Mouse (Mus musculus) megakaryocyte, embryonic 14.5 days (primary cell): ENCODE results near the gene Esr1. TPM values are rescaled to one million over a fixed set of nuclear protein-coding genes. Genes with fewer than 3 reads are reported as not detected.

Experiments
- H3K27me3 ChIP-seq: replicated peaks from 2 replicates; pipeline ENCODE3; 2012; ENCODE audit warnings: inconsistent platforms
- H3K36me3 ChIP-seq: replicated peaks from 2 replicates; pipeline ENCODE3; 2012; ENCODE audit warnings: low read length, inconsistent platforms, mixed read lengths
- H3K4me1 ChIP-seq: 2 replicates; pipeline ENCODE4 v1.6.1; 2012; ENCODE audit warnings: inconsistent platforms
- H3K4me3 ChIP-seq: replicated peaks from 2 replicates; pipeline ENCODE3; 2012; ENCODE audit warnings: moderate library complexity, mild to moderate bottlenecking, inconsistent platforms
- H3K9me3 ChIP-seq: 2 replicates; pipeline ENCODE4 v1.6.1; 2012; ENCODE audit warnings: inconsistent platforms
- FLI1 ChIP-seq: IDR thresholded peaks from 2 replicates; pipeline ENCODE4 v1.6.1; 2012; ENCODE audit warnings: low read length, inconsistent platforms, mixed read lengths
- GATA1 ChIP-seq: IDR thresholded peaks from 3 replicates; pipeline ENCODE4 v1.6.1; 2012; ENCODE audit warnings: mixed read lengths, low read length, inconsistent platforms, borderline replicate concordance
- polyA plus RNA-seq: library from polyadenylated mRNA; stranded (reverse); fragments of >175 nt; gene quantifications from 2 replicates; pipeline ENCODE4 v1.2.3, GENCODE M21; 2012; ENCODE audit warnings: low replicate concordance; ENCODE audit not compliant: insufficient read depth

Esr1 gene
- polyA plus RNA-seq = 0.18 TPM in 1 of 2 replicates, not detected in the other

DNA sequence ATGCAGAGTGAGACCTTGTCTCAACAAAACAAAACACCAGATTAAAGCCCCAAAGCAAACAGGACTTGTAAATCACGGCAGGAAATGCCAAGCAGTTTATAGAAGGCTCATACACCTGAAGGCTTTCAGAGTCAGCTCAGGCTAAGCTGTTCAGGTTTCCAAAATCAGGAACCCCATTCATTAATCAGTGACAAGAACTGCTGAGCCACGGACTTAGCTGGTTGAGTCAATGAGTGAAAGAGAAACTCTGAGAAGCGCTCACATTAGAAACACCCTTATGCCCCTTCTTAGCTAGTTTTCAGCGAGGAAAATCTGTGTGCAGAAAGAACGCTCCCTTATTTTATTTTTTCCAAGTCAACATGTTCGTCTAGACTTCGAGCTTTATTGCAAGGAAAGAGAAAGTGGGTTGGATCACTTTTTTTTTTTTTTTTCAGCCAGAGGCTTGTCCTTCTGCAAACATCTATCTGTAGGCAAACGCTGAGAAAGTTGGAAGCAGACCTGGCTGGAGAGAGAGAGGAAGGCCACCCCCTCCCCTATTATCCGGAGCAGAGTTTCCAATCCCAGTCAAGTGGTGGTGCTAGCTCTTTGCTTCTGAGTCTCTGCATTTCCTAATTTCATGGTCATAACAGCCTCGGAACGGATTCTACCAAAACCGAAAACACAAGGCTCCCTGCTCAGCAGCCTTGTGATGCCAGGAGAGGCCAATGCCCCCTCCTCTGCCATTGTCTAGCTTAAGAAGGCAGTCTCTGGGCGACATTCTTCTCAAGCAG lies at the start of gene Esr1:
TSS of gene Esr1 (plus strand) at position 208 of the 770 bp plus-strand sequence.
- Histone ChIP-seq H3K9me3 (peaks cover 9% of the 10 kb centered on the region), H3K4me1 (peaks cover 24% of the 10 kb centered on the region), H3K27me3 (no peaks in the 10 kb centered on the region), H3K36me3 (no peaks in the 10 kb centered on the region), H3K4me3 (peak within 1 kb of the TSS; percentile 90)
- TF ChIP-seq GATA1 (no peak), FLI1 (no peak)

DNA sequence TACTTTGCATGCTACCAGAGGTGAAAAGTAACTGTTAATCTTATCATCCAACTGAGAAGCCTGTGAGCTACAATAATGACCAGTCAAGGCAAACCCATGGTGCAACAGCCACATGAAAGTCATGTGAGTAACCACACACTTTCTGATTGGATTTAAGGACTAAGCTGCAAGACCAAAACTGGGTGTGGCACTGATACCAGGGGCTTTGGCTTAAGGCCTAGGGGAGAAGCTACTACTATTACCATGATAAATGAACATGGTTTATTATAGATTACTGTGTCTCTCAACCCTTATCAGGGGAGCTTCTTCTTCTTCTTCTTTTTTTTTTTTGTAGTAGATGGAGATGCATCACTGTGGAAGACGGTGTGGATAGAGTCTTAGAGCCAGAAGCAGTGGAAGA lies 46.2 kb upstream of the Esr1 start:
- Histone ChIP-seq H3K27me3 (peaks cover 2% of the 10 kb centered on the region), H3K36me3 (no peaks in the 10 kb centered on the region), H3K4me3 (no peak overlapping the region), H3K9me3 (peaks cover 14% of the 10 kb centered on the region), H3K4me1 (no peaks in the 10 kb centered on the region)
- TF ChIP-seq FLI1 (no peak), GATA1 (no peak)

DNA sequence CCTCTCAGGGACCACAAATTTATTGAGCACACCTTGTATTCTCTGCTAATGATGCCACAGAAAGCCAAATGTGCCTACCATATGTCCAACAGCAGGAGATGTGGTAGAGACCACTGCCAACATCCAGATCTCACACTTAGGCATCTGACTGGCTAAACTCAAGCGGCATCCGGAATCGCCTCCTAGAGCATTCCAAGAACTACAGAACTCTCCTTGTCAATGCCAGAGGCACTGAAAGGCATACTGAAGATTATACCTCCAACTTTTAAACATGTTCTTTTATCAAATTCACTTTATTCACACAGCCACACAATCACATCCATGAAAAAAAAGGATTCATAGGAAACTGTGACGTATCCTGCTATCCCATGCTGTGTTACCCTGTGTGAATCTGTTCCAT lies 40.6 kb upstream of the Esr1 start:
- peaks cover 6% of the 10 kb centered on the region for H3K27me3 ChIP-seq
- H3K4me3 ChIP-seq = no peak overlapping the region
- H3K36me3 ChIP-seq = no peaks in the 10 kb centered on the region
- TF ChIP-seq GATA1 (no peak), FLI1 (no peak)
- peaks cover 16% of the 10 kb centered on the region for H3K9me3 ChIP-seq
- no peaks in the 10 kb centered on the region for H3K4me1 ChIP-seq

- Histone ChIP-seq H3K9me3 (peaks cover 15% of the 10 kb centered on the region), H3K27me3 (peaks cover 6% of the 10 kb centered on the region), H3K36me3 (no peaks in the 10 kb centered on the region), H3K4me1 (no peaks in the 10 kb centered on the region), H3K4me3 (no peak overlapping the region)
- TF ChIP-seq GATA1 = no peak
These were observed 40.1 kb upstream of the Esr1 start for GRCm38 (mm10) chr10:4571304-4571703.

- H3K27me3 ChIP-seq = no peaks in the 10 kb centered on the region
- no peaks in the 10 kb centered on the region for H3K36me3 ChIP-seq
- H3K9me3 ChIP-seq = 0 out of 2 replicates have a peak, but pooled peaks cover 3% of the 10 kb centered on the region
- no peak overlapping the region for H3K4me3 ChIP-seq
- TF ChIP-seq FLI1 (no peak), GATA1 (no peak)
- no peaks in the 10 kb centered on the region for H3K4me1 ChIP-seq
These were observed 29.5 kb upstream of the Esr1 start for GRCm38 (mm10) chr10:4581905-4582304.

DNA sequence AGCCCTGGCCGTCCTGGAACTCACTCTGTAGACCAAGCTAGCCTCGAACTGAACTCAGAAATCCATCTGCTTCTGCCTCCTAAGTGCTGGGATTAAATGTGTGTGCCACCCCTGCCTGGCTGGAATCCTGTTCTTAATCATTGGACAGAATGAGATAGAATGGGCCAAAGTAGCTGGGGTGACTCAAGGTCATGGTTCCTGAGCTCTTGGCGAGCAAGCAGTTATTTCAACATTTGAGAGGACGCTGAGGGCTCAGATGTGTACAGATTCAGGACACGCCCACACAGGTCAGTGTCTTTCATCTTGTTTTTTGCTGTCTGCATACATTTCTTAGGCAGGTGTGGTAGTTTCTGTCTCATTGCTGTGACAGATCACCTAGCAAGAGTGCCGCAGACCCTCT lies 24.7 kb upstream of the Esr1 start:
- TF ChIP-seq FLI1 (no peak), GATA1 (no peak)
- Histone ChIP-seq H3K9me3 (0 out of 2 replicates have a peak, but pooled peaks cover 4% of the 10 kb centered on the region), H3K27me3 (no peaks in the 10 kb centered on the region), H3K4me3 (no peak overlapping the region), H3K4me1 (no peaks in the 10 kb centered on the region), H3K36me3 (no peaks in the 10 kb centered on the region)

DNA sequence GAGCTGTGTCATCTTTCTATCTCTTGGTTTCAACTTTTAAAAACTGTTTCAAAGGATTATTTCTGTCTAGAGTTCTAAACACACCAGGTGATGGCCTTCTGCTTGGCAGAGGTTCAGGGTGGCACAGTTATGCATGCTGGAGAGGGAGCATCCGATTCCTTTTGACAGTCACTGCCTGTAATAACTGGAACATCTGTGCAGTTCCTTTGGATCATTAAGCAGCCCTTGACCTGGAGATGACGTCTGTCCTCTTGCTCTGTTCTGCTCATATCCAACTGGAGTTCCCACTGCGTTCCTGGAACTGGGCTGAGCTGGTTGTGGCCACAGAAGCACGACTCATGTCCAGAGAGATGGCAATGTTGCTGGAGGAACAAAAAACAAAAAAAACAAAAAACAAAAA lies 21.8 kb upstream of the Esr1 start:
- no peak for TF ChIP-seq GATA1
- TF ChIP-seq FLI1 = no peak

GRCm38 (mm10) chr10:4590956-4591355 lies 20.4 kb upstream of the Esr1 start:
- Histone ChIP-seq H3K36me3 (no peaks in the 10 kb centered on the region), H3K4me3 (no peak overlapping the region), H3K27me3 (no peaks in the 10 kb centered on the region), H3K9me3 (0 out of 2 replicates have a peak, but pooled peaks cover 4% of the 10 kb centered on the region), H3K4me1 (no peaks in the 10 kb centered on the region)
- TF ChIP-seq GATA1 (no peak), FLI1 (no peak)

More for the DNA sequence above, 21.8 kb upstream of the Esr1 start:
- Histone ChIP-seq H3K4me1 (no peaks in the 10 kb centered on the region), H3K9me3 (0 out of 2 replicates have a peak, but pooled peaks cover 4% of the 10 kb centered on the region), H3K36me3 (no peaks in the 10 kb centered on the region), H3K27me3 (no peaks in the 10 kb centered on the region), H3K4me3 (no peak overlapping the region)

- Histone ChIP-seq H3K36me3 (no peaks in the 10 kb centered on the region), H3K4me1 (peaks cover 11% of the 10 kb centered on the region), H3K9me3 (no peaks in the 10 kb centered on the region), H3K4me3 (no peak overlapping the region), H3K27me3 (no peaks in the 10 kb centered on the region)
- no peak for TF ChIP-seq FLI1
- TF ChIP-seq GATA1 = no peak
These were observed 17.6 kb upstream of the Esr1 start for GRCm38 (mm10) chr10:4593828-4594227.

DNA sequence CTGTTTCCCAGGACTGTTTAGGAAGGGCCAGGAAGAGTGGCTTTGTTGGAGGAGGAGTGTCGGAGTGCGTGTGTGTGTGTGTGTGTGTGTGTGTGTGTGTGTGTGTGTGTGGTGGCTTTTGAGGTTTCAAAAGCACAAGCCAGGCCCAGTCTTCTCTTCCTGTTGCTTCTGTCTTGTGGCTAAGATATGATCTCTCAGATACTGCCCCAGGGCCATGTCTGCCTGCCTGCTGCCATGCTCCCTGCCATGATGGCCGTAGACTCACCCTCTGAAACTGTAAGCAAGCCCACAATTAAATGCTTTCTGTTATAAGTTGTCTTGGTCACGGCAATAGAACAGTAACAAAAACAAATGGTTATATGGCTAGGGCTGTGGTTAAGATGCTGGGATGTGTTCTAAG lies 14.2 kb upstream of the Esr1 start:
- peaks cover 9% of the 10 kb centered on the region for H3K9me3 ChIP-seq
- TF ChIP-seq FLI1 (no peak), GATA1 (no peak)
- no peak overlapping the region for H3K4me3 ChIP-seq
- H3K36me3 ChIP-seq = no peaks in the 10 kb centered on the region
- H3K27me3 ChIP-seq = no peaks in the 10 kb centered on the region
- H3K4me1 ChIP-seq = peaks cover 11% of the 10 kb centered on the region
